Mouse (Mus musculus): ENCODE measurements around the gene Cyfip2.

- no peak for TF ChIP-seq GATA1 (IDR thresholded peaks at IDR 0.05; ENCODE audit: borderline replicate concordance, low read length)
- TF ChIP-seq FLI1 (IDR thresholded peaks at IDR 0.05; ENCODE audit: low read length): no peak
Measured at GRCm38 (mm10) chr11:46283800-46284199, 28.9 kb downstream of the Cyfip2 start.
